Mouse (Mus musculus): ENCODE results near the gene Cdk15.

Gene Cdk15

GRCm38 (mm10) chr1:59376021-59376548 is 119.4 kb downstream of the Cdk15 start:
- DNase-seq (ENCODE audit: low read depth, low spot score) = no peak

GRCm38 (mm10) chr1:59376557-59376956 is 119.9 kb downstream of the Cdk15 start:
- no peak for DNase-seq (ENCODE audit: low read depth, low spot score)

- DNase-seq (ENCODE audit: low read depth, low spot score) = no peak
Measured at GRCm38 (mm10) chr1:59377312-59377711, 120.6 kb downstream of the Cdk15 start.

GRCm38 (mm10) chr1:59380926-59381325 is 124.2 kb downstream of the Cdk15 start:
- DNase-seq (ENCODE audit: low read depth, low spot score) = no peak

GRCm38 (mm10) chr1:59381483-59381882 is 124.8 kb downstream of the Cdk15 start:
- DNase-seq (ENCODE audit: low read depth, low spot score) = no peak

GRCm38 (mm10) chr1:59382516-59382915 is 125.8 kb downstream of the Cdk15 start:
- DNase-seq (ENCODE audit: low read depth, low spot score) = no peak

GRCm38 (mm10) chr1:59383049-59383610 is 126.4 kb downstream of the Cdk15 start:
- no peak for DNase-seq (ENCODE audit: low read depth, low spot score)

GRCm38 (mm10) chr1:59384400-59384799 is 127.7 kb downstream of the Cdk15 start:
- DNase-seq (ENCODE audit: low read depth, low spot score) = no peak

GRCm38 (mm10) chr1:59385641-59386040 is 128.9 kb downstream of the Cdk15 start:
- DNase-seq (ENCODE audit: low read depth, low spot score) = no peak

GRCm38 (mm10) chr1:59387542-59388314 is 131.0 kb downstream of the Cdk15 start:
- DNase-seq (ENCODE audit: low read depth, low spot score) = no peak

GRCm38 (mm10) chr1:59389181-59389580 is 132.5 kb downstream of the Cdk15 start:
- no peak for DNase-seq (ENCODE audit: low read depth, low spot score)

GRCm38 (mm10) chr1:59391736-59392135 is 135.0 kb downstream of the Cdk15 start:
- DNase-seq (ENCODE audit: low read depth, low spot score) = no peak

GRCm38 (mm10) chr1:59394072-59394471 is 137.4 kb downstream of the Cdk15 start:
- DNase-seq (ENCODE audit: low read depth, low spot score) = no peak

GRCm38 (mm10) chr1:59394616-59395015 is 137.9 kb downstream of the Cdk15 start:
- no peak for DNase-seq (ENCODE audit: low read depth, low spot score)

- no peak for DNase-seq (ENCODE audit: low read depth, low spot score)
Measured at GRCm38 (mm10) chr1:59395992-59396391, 139.3 kb downstream of the Cdk15 start.

GRCm38 (mm10) chr1:59399554-59400325 is 143.0 kb downstream of the Cdk15 start:
- DNase-seq (ENCODE audit: low read depth, low spot score) = no peak

GRCm38 (mm10) chr1:59401253-59401652 is 144.5 kb downstream of the Cdk15 start:
- no peak for DNase-seq (ENCODE audit: low read depth, low spot score)
